Mouse (Mus musculus) left cerebral cortex, adult 9 months (tissue): Measurements from ENCODE around the gene Igfbp2.
A peak's percentile ranks its signal among the peaks of the same experiment; 100 is the strongest.

Experiments
- DNase-seq, 2 experiments: peaks; one replicate each; pipeline ENCODE4 v3.0.0; 2022; ENCODE audit warnings: low spot score in 2 of 2

The Igfbp2 gene

DNA sequence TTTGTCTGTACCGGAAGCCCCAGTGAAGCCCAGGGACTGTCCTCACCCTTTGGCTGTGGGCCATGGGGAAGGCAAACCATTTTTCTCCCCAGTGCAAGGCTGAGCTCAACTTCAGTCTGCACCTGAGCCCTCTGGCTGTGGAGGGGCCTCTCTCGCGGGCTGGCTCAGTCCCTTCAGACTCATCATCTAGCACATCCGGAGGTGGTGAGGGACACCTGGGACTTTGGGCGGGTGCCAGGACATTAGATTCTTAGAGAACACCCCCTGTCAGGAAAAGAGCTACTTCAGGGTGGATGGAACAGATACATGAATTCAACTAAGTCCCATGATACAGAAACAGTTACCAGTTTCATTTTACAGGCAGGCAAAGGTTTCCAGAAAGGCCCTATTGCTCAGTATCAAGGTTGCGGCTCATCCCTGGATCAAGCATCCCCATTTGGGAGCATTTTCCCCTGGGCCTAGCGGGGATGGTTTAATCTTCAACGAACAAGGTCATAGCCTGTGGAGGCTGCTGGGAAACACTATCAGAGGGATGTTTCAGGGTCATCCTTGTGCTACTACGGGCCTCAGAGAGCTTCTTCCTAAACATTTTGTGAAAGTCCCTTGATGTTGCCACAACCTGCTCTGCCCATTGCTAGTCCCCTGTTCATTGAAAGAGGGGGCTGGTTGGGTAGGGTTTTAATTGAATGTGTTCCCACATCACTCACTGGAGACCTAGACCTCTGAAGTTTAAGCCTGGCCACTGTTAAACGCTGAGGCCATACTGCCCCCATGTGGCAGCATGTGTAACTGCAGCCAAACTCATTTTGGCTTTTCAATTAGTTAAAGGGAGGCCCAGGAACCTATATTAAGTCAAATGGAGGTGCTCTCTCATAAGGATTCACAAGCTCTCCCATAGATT lies 30.3 kb downstream of the Igfbp2 start:
- DNase-seq: peak in 1 of 2 experiments; percentile 50

- no peak for DNase-seq
Measured at GRCm38 (mm10) chr1:72855729-72856128, 31.4 kb downstream of the Igfbp2 start.

DNA sequence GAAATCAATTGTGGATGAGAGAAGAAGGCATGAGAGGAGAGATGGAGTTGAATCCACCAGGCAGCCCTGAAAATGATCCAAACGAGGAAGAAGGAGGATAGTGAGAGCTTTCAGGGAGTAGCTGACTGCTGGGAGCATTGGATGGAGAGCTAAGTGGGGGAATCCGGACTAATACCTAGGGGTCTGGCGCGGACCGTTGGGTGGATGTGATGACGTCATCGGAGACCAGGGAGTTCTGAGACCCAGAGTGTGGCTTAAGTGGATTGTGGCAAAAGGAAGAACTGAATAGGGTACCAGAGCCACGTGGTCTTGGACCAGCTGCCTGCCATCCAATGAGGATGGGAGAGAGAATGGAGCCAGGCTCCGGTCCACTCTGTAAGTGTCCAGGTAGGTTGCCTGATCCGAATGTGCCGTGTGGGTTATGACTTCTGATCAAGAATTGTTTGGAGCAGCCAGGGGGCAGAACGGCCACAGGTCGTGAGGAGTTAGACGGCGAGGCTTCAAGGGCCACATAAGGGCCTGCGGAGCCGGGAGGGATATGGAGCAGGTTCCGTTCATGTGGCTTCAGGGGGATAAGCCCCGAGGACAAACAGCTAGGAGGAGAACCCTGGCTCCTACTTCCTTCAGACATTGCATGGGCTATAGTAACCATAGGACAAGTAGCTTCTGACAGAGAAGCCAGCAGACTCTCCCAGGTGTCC lies 32.1 kb downstream of the Igfbp2 start:
- no peak for DNase-seq

DNA sequence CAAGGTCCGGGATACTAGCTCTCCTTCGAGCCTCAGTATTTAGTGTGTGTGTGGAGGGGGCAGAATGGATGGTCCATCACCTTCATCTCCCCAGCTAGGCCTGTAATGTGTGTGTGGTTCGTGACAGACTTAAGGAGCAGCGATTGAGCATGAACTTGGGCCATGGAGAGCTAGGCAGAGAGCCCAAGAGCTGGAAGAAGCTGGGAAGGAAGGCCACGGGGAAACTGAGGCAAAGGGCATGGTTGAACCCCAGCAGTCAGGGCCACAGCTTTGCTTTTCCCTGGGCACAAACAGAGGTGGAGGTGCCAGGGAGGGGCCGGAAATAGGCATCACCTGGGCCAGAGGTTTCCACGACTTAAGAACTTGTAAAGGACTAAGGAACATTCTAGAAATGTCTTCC lies 32.8 kb downstream of the Igfbp2 start:
- no peak for DNase-seq

DNA sequence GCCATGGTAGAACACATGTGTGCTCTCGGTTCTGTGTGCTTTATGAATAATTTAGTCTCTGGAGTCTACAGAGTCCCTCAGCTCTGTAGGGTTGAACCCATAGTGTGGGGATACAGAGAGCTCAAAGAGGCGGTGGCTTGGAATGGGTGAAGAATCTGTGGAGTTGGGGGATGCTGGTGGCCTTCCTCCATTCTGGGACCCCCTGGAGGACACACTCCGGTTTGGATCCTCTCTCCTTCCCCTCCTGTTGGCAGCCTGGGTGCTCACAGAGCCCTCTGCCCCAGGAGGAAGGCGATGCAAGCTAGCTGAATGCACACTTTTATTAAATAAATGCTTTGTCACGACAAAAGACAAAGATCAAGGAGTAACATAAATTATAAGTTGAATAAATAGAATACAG lies 33.3 kb downstream of the Igfbp2 start:
- DNase-seq: no peak

DNA sequence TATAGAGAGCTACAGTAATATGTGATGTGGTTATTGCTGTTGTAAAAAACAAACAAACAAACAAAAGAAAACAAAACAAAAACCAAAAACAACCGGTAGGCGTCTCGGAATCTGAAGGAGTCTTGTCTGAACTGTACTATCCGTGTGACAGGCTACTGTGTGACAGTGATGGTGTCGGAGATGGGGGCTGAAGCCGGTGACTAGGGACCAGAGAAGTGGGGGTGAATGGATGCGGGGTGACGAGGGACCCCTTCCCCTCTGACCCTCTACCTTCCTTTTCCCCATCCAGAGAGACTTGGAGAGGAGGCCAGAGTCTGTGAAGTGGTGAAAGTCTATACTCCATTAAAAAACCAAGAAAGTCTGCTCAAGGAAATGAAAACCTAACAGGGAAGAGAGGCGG lies 34.0 kb downstream of the Igfbp2 start:
- DNase-seq: no peak

DNA sequence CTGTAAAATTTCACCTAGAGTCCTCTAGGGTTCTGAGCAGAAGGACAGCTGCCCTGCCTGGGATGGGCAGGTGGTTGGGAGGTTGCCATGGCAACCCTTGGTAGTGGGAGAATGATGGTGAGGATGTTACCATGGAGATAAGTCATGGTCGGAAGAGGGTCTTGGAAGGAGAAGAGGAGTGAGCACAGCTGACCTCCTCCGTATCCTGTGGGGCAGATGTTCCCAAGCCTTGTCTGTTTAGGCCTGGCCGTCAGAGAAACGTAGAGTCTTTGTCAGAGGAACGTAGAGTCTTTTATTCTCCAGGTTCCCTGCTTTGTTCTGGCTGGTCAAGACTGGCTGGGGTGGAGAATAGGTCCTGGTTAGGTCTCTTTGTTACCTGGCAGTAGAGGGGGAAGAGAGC lies 34.6 kb downstream of the Igfbp2 start:
- no peak for DNase-seq

GRCm38 (mm10) chr1:72859963-72860362 lies 35.7 kb downstream of the Igfbp2 start:
- no peak for DNase-seq

DNA sequence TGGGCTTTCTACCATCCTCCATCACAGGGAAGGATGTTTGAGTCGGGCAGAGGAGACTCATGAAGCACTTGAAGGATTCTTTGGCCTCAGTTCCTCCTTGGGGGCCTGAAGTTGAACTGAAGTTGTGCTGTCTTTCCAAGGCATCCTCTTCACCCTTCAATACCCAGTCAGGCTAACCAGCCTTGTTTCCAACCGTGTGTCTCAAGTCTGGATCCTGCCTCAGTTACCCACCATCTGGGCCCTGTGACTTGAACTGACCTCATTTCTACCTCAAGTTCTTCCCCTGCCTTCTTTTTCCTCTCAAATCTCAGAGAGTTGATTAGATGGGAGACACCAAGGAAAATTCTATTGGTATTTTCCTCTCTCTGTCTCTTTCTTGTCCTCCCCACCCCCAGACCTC lies 36.2 kb downstream of the Igfbp2 start:
- DNase-seq: no peak

DNA sequence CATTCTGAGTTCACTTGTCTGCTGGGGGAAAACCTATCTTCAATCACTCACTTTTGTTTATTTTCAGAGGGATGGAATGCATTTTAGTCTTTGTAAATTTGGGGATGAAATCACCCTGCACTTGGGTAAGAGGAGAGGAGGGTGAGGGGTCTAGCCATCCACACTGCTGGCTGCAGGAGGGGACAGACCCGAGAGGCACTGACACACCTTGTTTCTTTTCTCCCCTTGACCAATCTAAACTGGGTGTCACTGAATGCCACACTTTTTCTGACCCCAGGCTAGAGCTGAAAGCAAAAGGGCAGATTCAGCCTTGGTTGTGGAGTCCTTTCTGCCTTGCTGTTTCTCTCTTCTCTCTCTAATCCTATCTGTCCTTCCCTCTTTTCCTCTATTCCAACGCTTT lies 37.4 kb downstream of the Igfbp2 start:
- DNase-seq: no peak

GRCm38 (mm10) chr1:72862248-72862647 lies 37.9 kb downstream of the Igfbp2 start:
- DNase-seq: no peak

- DNase-seq: no peak
Measured at GRCm38 (mm10) chr1:72863692-72864091, 39.4 kb downstream of the Igfbp2 start.

DNA sequence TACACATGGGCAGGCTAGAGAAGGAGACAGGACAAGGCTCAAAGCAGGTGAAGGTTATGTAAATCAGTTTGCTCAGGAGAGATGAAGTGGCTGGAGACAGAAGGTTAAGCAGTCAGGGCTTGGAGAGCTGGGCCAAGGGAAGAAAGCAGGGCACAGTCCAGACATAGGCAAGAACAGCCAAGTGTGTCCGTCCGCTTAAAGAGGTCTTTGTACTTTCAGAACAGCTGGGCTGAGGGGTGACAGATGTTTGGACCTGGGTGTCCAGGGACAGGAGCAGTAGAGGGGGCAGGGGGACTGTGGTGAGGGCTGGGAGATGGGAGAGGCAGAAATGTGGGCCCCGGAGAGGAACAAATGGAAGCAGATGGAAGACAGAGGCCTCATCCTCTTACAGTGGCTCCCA lies 40.0 kb downstream of the Igfbp2 start:
- DNase-seq: no peak

GRCm38 (mm10) chr1:72865900-72866299 lies 41.6 kb downstream of the Igfbp2 start:
- peak in 1 of 2 experiments; percentile 66 for DNase-seq

DNA sequence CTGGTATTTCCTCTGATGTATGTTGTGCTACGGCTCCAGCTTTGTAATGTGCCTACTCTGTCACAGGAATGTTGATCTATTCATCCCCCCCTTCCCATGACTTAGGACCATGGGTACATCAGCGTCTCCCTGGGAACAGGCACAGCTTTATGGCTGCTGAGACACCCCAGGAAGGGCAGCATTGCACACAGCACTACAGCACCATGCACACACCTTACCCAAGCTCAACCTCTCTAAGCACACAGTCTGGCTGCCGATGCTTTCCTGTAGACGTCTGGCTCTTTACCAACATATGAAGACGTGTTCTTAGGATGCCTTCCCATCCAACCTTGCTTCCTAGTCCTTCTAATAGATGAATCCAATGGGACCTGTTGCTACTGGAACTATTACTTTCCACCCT lies 42.1 kb downstream of the Igfbp2 start:
- DNase-seq: no peak

GRCm38 (mm10) chr1:72867346-72867745 lies 43.0 kb downstream of the Igfbp2 start:
- DNase-seq: no peak

DNA sequence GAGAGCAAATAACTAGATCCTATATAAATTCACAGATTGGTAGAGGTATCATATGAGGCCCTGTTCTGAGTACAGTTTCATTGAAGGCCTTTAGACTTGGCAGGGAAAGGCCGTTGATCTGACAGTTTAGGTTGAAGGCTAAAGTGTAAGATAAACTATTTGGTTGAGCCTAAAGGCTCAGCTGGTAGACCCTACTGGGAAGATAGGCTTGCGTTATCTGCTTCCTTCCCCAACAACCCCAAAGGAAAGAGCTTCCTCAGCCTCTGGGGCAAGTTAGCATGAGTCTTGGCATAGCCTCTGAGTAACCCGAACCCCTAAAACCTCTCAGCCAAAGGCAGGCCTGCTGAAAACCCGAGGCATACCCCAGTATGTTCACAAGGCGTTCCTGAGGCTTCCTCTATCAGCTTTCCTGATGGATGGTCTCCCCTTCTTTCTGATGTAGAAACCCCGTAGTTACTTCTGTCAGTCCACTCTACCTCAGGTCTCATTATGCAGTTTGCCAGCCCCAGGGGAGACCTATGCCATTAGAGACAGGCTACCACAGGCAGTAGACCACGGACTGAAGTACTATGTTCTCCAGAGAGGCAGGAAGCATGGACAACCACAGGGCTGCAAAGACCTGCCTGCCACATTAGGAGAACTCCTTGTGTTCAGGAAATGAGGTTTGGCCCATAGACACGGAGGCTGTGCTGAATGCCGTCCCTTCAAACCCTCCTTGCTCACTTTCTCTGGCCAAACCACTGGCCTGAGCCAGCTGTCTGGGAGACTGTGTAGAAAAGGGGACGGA lies 44.3 kb downstream of the Igfbp2 start:
- no peak for DNase-seq

- DNase-seq: no peak
Measured at GRCm38 (mm10) chr1:72869275-72869674, 45.0 kb downstream of the Igfbp2 start.

DNA sequence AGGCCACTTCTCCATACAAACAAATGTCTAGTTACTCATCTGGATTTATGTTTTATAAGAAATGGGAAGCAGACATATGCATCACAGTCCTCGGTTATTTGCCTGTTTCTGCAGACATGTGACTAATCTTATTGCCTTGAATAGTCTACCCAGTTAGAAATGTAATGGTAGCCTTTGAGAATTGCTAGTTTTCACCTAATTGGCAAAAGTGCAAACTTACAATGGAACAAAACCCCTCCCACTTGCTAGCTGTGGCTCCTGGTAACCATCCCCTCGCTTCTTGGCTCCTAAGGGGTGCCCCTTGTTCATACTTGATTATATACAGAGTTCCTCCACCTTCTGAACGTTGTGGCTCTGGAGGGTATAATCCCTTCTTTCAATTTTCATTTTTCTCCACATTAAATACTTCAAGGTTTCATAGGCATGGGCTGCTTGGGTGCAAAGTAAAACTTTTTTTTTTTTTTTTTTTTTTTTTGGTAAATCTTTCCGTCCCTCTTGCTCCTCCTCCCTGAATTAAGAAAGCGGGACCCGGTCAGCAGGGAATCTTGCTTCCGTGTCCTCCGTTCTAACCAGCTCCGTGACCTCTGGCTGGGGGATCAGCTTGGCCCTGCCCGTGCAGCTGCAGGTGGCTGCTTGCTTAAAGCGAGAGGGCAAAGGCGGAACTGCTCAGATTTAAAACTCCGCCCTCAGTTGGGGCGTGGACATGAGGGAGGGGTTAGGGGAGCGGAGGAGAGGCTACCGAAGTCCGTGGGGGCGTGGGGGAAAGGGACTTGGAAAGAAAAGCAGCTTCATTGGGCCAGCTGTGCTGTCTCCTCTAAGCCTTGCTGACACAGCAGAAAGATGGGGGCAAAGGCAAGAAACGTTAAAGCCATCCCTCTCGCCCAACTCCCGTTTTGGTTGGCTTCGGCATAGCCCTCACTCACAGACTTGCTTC lies 45.6 kb downstream of the Igfbp2 start:
- DNase-seq: peak in 1 of 2 experiments; percentile 62

DNA sequence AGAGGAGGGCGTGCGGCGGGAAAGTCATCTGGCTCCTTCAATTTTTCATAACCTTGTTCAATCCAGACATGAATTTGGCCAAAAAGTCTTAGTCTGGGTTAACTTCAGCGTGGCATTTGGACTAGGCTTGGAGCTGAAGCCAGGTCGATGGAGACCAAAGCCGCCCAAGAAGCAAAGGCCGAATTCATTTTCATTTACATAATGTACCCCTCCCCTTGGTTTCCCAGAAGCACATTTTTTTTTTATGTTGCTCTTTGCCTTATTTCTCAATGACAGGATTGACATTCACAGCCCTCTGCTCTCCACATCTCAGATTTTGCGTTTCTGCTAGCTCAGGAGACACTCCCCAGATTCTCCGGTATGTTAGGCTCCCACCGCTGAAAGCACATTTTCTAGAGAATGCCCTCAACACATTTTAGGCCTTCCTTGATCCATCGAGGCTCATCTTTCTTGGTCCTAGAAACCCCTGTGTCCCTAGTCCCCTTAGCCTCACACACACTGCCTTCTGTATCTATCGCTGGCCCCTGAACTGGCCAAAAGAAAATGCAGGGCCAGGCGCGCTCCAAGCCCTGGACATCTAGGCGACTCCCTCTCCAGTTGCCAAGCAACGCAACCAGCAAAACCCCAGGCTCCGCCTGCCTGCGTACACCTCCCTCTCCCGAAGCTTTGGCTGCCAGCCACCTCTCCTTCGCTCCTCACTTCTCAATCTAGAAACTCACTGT lies 46.5 kb downstream of the Igfbp2 start:
- peak; percentile 77 to 93 for DNase-seq

GRCm38 (mm10) chr1:72871337-72871696 lies 47.0 kb downstream of the Igfbp2 start:
- DNase-seq: no peak
